Mouse (Mus musculus) Muller cell, postnatal 12 days (primary cell): ENCODE results near the gene Nudt19.
"Not testable (repeated sequence)": the region's sequence is repeated elsewhere in the genome, so short reads cannot be mapped to it uniquely, and the experiment has no call there.

Source experiments
- DNase-seq: peaks from one replicate; pipeline ENCODE4 v3.0.0-alpha.2; 2015; ENCODE audit errors: inconsistent ontology term

Gene Nudt19

GRCm38 (mm10) chr7:35556205-35556603 is at the start of gene Nudt19:
TSS of gene Nudt19 (minus strand) at chr7:35556304.
- no peak for DNase-seq

GRCm38 (mm10) chr7:35602766-35603165 is 46.7 kb upstream of the Nudt19 start:
- no peak for DNase-seq

GRCm38 (mm10) chr7:35601106-35601505 is 45.0 kb upstream of the Nudt19 start:
- DNase-seq = no peak

GRCm38 (mm10) chr7:35600031-35600430 is 43.9 kb upstream of the Nudt19 start:
- no peak for DNase-seq

- DNase-seq = no peak
Measured at GRCm38 (mm10) chr7:35599492-35599891, 43.4 kb upstream of the Nudt19 start.

GRCm38 (mm10) chr7:35594311-35594710 is 38.2 kb upstream of the Nudt19 start:
- no peak for DNase-seq

GRCm38 (mm10) chr7:35590731-35591191 is 34.7 kb upstream of the Nudt19 start:
- no peak for DNase-seq

- no peak for DNase-seq
Measured at GRCm38 (mm10) chr7:35589485-35589884, 33.4 kb upstream of the Nudt19 start.

GRCm38 (mm10) chr7:35588680-35589428 is 32.8 kb upstream of the Nudt19 start:
- no peak for DNase-seq

GRCm38 (mm10) chr7:35587728-35588127 is 31.6 kb upstream of the Nudt19 start:
- no peak for DNase-seq

GRCm38 (mm10) chr7:35586906-35587445 is 30.9 kb upstream of the Nudt19 start:
- no peak for DNase-seq

GRCm38 (mm10) chr7:35586055-35586905 is 30.2 kb upstream of the Nudt19 start, which contains the start of gene Ankrd27:
TSS of gene Ankrd27 (plus strand) at chr7:35586244.
- DNase-seq = peak; percentile 98

- DNase-seq = no peak
Measured at GRCm38 (mm10) chr7:35585191-35586054, 29.3 kb upstream of the Nudt19 start, which contains the start of gene Rgs9bp. TSS of gene Rgs9bp (minus strand) at chr7:35585582.

GRCm38 (mm10) chr7:35584786-35585190 is 28.7 kb upstream of the Nudt19 start:
- DNase-seq = peak; percentile 60

GRCm38 (mm10) chr7:35584068-35584785 is 28.1 kb upstream of the Nudt19 start:
- no peak for DNase-seq

GRCm38 (mm10) chr7:35583476-35584025 is 27.4 kb upstream of the Nudt19 start:
- peak; percentile 30 for DNase-seq

- DNase-seq = no peak
Measured at GRCm38 (mm10) chr7:35582719-35583118, 26.6 kb upstream of the Nudt19 start.

- DNase-seq = no peak
Measured at GRCm38 (mm10) chr7:35579849-35580248, 23.7 kb upstream of the Nudt19 start.

GRCm38 (mm10) chr7:35570883-35571282 is 14.8 kb upstream of the Nudt19 start:
- DNase-seq = not testable (repeated sequence)

GRCm38 (mm10) chr7:35569724-35570123 is 13.6 kb upstream of the Nudt19 start:
- DNase-seq = not testable (repeated sequence)
